Mouse (Mus musculus): ENCODE data around the gene Hcfc2. TPM values are rescaled to one million over a fixed set of nuclear protein-coding genes. Genes with fewer than 3 reads are reported as not detected.

Gene Hcfc2
- 22.8 to 31.5 TPM (median 25.6 TPM) in 4 replicates for total RNA-seq (2023)

GRCm38 (mm10) chr10:82695956-82696355 lies at the start of gene Hcfc2:
TSS of gene Hcfc2 (plus strand) at chr10:82696160.

GRCm38 (mm10) chr10:82690494-82690893 lies 5.5 kb upstream of the Hcfc2 start, which contains the start of gene Glt8d2:
TSS of gene Glt8d2 (minus strand) at chr10:82690650.

GRCm38 (mm10) chr10:82763840-82764631 lies 68.1 kb downstream of the Hcfc2 start, which contains the start of gene Nfyb:
TSS of gene Nfyb (minus strand) at chr10:82764144.

Other genes with a start within 250 kb of the Hcfc2 start
- gene Gm1553, start 203.5 kb upstream of the Hcfc2 start, total RNA-seq (2023) = not detected in 4 replicates
- 13.2 to 17.1 TPM (median 15.6 TPM) in 4 replicates for gene 1190007I07Rik, start 72.9 kb upstream of the Hcfc2 start, total RNA-seq (2023)
- 93.3 to 107 TPM (median 104 TPM) in 4 replicates for gene Tdg, start 66.3 kb upstream of the Hcfc2 start, total RNA-seq (2023)
- gene Glt8d2, start 5.5 kb upstream of the Hcfc2 start, total RNA-seq (2023) = not detected in 4 replicates
- 27.0 to 47.0 TPM (median 33.0 TPM) in 4 replicates for gene Nfyb, start 68.0 kb downstream of the Hcfc2 start, total RNA-seq (2023)
- gene Txnrd1, start 137.8 kb downstream of the Hcfc2 start, total RNA-seq (2023) = 35.2 to 43.1 TPM (median 37.4 TPM) in 4 replicates
- gene Eid3, start 170.5 kb downstream of the Hcfc2 start, total RNA-seq (2023) = 4.9 to 5.9 TPM (median 5.5 TPM) in 4 replicates